Mouse (Mus musculus) megakaryocyte, adult 5-6 weeks (primary cell): ENCODE measurements around the gene Gm10309. TPM values are rescaled to one million over a fixed set of nuclear protein-coding genes. Genes with fewer than 3 reads are reported as not detected.
"Not testable (repeated sequence)": the region's sequence is repeated elsewhere in the genome, so short reads cannot be mapped to it uniquely, and the experiment has no call there.

Experiments used
- ATAC-seq: 2 replicates; pipeline ENCODE4 v1.8.0; 2016; ENCODE audit warnings: mild to moderate bottlenecking, inconsistent platforms; ENCODE audit not compliant: poor library complexity, severe bottlenecking
- total RNA-seq, 2 experiments: library from RNA; stranded (forward) in 1 of 2; stranded (reverse) in 1 of 2; fragments of 153-499, 151-499 nt in 1 of 2; fragments of 221-1000, 200-1000 nt in 1 of 2; gene quantifications; 2 replicates each; pipeline versions ENCODE4 v1.2.3 to v1.2.4; 2015 to 2017

The Gm10309 gene
- total RNA-seq, 2 experiments from 2014 or later: not detected

GRCm38 (mm10) chr17:86477401-86477800, 27.6 kb downstream of the Gm10309 start:
- ATAC-seq: not testable (repeated sequence)

GRCm38 (mm10) chr17:86476674-86477073, 28.4 kb downstream of the Gm10309 start:
- ATAC-seq: no peak

DNA sequence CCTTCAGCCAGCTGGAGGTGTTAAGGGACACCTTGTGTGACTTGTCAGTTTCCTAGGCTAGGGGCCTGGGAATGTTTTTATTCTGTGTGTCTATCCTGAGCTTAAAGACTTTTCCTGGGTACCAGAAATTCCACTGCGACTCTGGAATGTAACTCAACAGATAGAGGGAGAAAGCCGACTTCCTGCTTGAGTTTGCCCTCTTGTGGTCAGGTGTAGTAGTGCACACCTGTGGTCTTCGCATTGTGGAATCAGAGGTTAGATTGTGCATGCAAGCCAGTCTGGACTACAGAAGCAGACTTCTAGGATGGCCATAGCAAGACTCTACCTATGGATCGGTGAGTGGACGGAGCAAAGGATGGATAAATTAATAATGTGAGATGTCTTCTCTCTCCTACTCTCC, 33.3 kb downstream of the Gm10309 start:
- ATAC-seq: peak; percentile 42; the same call in 1 of the 2 replicates

GRCm38 (mm10) chr17:86470160-86470559, 34.9 kb downstream of the Gm10309 start:
- no peak for ATAC-seq

DNA sequence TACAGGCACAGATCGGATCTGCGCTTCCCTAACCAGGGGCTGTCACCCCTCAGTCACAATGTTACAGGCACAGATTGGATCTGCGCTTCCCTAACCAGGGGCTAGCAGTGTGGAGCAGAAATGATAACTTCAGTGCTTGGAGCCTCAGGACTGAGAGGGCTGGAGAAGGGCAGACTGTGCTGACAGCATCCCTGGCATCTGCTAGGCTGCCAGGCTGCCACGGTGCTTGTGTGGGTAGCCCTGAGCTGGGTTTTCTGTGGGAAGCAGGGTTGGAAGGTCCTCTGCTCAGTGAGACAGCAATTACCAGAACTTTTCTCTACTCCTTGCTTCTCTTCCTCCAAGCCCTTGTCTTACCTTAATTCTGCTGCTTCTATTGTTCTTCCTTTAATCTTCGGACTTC, 37.1 kb downstream of the Gm10309 start:
- no peak for ATAC-seq

- ATAC-seq: no peak
Measured at GRCm38 (mm10) chr17:86467291-86467898, 37.6 kb downstream of the Gm10309 start.

DNA sequence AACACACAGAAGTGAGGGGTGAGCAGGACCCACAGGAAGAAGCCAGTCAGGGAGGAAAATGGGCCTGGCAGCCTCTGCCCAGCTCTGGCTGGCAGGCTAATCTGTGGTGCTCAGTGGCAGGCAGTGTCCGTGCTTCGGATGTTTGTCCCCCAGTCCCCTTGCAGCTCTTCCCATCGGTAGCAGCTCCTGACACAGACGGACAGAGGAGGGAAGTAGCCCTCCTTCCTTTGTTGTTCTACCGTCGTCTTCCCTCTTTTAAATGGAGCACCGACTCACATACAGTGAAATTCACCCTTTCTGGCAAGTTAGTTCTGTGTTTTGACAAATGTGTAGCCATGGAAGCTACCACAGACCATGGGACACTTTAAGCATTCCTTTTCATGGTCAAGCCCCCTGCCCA, 38.2 kb downstream of the Gm10309 start:
- no peak for ATAC-seq

DNA sequence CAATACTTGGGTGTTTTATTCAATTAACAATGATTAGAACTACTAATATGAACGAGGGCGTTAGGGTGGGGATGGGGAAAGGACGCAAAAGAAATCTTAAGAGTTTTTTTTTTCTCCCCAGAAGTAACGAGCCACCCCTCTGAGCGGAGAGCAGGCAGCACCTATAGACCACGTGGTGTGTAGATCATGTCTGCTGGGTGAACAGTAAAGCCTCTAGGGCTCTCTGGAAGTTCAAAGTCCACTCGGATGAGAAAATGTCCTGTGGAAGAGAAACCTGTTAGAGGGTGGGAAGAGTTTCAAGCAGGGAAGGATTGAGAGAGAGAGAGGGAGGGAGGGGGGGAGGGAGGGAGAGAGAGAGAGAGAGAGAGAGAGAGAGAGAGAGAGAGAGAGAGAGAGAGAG, 38.6 kb downstream of the Gm10309 start:
- ATAC-seq: no peak

DNA sequence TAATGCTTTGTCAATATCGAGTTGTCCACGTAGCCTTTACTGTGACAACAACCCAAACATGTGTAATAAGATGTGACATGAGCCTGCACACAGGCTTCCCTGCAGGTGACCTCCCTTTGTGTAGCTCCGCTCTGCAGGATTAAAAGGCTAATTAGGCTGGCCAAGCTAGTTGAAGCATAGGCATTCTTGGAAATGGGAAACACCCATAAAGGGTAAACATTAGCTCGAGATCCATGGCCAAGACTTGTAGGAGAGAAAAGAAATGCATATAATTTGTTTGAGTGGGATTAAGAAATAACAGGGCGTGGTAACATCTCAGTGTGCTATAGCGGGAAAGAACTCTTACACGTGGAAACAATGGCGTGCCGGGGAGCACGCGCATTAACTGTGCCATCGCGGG, 39.2 kb downstream of the Gm10309 start:
- no peak for ATAC-seq

DNA sequence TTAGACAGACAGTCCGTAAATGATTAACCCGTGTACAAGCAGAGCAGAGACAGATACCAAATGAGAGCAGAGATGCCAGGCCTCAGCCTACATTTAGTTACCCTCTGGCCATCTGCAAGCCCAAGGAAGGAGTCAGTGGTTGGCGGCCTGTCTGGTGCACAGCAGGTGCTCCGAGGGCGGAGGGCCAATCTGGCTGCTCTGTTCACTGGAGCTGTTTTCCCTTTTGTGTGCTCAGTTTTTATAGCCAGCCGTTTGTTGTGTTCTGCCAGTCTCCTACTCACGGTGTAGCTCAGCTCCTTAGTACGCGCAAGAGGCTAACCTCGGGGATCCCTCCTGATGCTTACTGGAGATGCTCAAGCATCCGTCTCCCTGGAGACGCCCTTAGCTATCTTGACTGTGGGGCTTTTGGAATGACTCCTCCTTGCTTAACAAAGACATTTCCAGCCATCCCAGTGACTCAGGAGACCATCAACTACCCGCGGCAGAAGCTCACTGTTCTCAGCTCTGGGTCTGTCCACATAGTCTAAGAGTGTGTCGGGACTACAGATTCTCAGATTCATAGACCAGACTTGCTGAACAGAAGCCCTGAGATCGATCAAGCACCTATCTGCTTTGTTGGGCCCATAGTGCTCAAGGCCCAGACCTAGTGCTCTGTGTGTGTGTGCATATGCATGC, 40.2 kb downstream of the Gm10309 start:
- no peak for ATAC-seq

DNA sequence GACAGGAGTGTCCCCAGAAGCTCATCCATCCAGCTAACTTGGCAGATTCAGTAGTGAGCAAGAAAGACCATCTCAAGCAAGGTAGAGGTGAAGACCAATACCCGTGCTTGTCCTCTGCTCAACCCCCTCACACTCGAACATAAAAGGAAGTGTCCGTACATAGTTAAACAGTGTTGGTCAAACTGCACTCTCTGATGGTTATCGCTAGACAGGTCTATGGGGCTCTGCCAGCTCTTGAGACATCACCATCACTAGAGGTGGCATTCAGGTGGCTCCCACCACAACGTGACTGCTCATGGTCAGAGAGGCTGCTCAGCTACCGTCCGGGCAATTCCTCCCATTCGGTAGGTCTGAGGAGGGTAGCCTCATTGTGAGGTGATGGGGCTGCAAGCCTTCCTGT, 40.8 kb downstream of the Gm10309 start:
- ATAC-seq: no peak

- no peak for ATAC-seq
Measured at GRCm38 (mm10) chr17:86463369-86463768, 41.7 kb downstream of the Gm10309 start.

DNA sequence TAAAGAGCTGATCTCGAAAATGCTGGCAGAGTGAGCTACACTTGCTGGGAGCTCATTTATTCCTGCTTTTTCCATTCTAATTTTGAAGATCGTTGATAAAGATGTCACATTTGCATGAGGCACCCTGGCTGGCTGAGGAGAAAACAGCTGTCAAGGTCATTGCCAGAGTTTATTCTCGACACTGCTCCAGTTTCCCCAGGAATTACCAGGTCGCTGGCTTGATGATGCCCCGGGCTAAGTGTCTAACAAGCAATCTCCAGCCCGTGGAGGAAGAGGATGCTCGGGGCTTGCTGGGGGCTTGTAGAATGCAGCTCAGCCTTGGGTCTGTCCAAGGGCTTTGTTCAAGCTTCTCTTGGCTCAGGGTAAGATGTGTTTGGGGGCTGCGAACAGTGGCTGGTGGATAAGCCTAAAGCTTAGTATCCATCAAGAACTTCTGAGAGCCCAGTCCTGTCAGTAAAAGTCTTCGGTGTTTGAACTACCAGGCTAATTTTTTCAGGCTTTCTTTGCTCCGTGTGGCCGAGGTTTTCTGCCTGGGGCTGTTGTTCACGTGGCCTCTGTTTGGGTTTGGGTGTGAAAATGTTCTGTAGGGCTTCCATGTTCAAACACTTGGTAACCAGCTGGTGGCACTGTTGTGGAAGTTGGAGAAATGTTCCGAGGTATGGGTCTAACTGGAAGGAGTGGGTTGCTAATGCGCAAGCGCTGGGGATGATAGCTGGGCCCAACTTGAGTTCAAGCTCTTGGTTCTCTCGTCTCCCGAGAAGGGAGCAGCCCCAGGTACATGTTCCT, 44.2 kb downstream of the Gm10309 start:
- no peak for ATAC-seq

DNA sequence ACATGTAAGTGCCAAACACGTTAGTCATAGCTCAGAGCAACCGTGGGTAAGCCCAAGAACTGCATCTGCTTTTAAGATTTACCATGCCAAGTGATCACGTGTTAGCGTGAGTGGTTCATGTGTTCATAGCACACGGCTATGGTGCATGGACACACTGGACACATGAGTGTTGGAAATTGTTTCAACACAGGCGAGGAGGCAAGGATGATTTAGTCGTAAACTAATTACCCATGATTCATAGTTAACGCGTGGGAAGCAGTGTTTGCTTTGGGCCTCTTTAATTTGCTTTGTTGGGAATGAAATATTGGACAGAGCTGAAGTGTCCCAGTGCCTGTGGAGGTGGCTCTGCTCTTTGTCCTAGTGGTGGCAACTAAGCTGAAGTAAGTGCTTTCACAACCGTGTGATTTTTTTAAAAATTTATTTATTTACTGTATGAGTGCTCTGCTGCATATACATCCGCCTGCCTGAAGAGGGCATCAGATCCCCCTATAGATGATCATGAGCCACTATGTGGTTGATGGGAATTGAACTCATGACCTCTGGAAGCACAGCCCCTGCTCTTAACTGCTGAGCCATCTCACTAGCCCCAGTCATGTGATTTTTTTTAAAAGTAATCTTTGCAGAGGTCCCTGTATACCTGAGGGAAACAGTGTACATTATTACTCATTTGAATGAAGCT, 46.6 kb downstream of the Gm10309 start:
- no peak for ATAC-seq

- ATAC-seq: no peak
Measured at GRCm38 (mm10) chr17:86456512-86456911, 48.5 kb downstream of the Gm10309 start.

DNA sequence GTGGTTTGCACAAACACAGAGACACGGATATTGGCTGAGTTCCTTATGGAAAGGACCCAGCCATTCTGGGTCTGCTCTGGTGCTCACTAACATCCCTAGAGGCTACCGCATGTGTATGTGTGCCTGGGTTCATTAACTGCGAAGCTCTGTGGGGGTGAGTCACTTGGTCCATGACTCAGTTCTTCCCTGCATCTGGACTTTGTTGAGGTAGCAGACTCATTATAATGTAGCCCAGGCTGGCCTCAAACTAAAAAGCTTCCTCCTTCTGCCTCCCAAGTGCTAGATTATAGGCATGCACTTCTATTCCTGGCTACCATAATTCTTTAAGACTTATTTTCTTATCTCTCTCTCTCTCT, 50.7 kb downstream of the Gm10309 start:
- no peak for ATAC-seq

GRCm38 (mm10) chr17:86453673-86454350, 51.2 kb downstream of the Gm10309 start:
- no peak for ATAC-seq

- ATAC-seq: peak; percentile 40
Measured at GRCm38 (mm10) chr17:86452934-86453333, 52.1 kb downstream of the Gm10309 start.
